17 mouse cellular contexts compared by ENCODE assay signal in the genomic region with DNA sequence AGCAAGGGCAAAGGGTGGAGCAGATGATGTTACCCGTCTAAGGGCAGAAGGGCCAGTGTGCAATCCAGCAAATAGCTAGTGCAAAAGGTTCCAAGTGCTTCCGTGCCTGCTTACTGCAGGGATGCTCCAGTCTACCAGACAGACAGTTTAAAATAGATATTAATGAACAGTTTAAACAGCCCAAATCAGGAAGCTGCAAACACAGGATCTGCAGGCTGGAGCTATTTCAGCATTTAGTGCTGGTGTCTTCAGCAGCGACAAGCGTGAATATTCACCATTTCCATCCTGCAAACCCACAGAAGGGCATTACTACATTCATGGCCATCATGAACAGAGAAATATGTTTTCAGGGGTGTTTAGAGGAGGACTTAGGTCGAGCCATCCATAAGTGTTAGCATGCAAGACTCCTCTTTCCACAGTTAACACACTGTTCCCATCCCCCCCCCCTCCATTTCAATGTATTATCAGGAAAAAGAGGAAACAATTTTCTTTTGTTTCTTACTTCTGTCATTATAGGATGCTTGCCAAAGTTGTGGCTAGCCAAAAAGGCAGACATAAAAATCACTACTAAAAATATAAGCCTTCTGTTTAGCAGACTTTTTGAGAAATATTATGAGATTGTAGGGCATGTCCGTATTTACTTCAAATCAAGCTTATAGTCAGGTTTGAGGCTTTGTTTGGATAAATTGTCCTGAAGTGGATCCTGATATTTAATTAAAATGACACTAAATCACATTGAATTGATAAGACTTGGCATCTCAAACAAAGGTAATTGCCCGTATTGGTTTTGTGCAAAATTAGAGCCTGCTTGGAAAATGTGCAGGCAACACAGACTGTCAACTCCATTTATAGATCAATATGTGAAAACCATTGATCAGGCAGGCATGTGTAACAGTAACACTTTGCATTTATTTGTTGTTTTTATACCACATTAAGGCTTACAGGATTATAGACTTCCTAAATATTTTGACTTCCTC. TPM values are rescaled to one million over a fixed set of nuclear protein-coding genes. Genes with fewer than 3 reads are reported as not detected.
DNase-seq lines count a peak whose midpoint lies in the region; ATAC-seq lines count a peak whose summit lies in the region.
"Had no signal": no experiment of that assay in that cellular context is flagged by ENCODE, and none has a peak within 500 bp of the region (broad histone marks: within the 10 kb centered on the region; RNA-seq: fewer than 3 reads in every experiment).

No protein-coding gene starts in this region.

- DNase-seq in heart, adult 8-10 months (ENCODE audit: low spot score): peak; percentile 4
- peak; percentile 30 for DNase-seq in MN1 (ENCODE audit: low spot score)
- DNase-seq in brain, adult 2 months (ENCODE audit: low read depth, low spot score): peak; percentile 60
- DNase-seq in midbrain, embryonic 14.5 days: no peak
- DNase-seq: adrenal gland, adult 2 months; cerebellum, adult 2 months; gastrocnemius, postnatal 36 days; heart, postnatal 4 days; kidney, adult 11 months; right cerebral cortex, postnatal 14 days had no signal

- H3K36me3 ChIP-seq in heart, embryonic 12.5 days: no peaks in the 10 kb centered on the region
- H3K36me3 ChIP-seq in midbrain, embryonic 14.5 days (ENCODE audit: control insufficient read depth, insufficient read depth, low read length): no peaks in the 10 kb centered on the region
- H3K36me3 ChIP-seq: G1E had no signal

- no peak overlapping the region for H3K4me3 ChIP-seq in heart, embryonic 12.5 days
- H3K4me3 ChIP-seq in midbrain, embryonic 14.5 days (replicated peaks; ENCODE audit: low read depth, low read length): no peak overlapping the region
- H3K4me3 ChIP-seq: megakaryocyte, embryonic 14.5 days had no signal

- H3K9ac ChIP-seq in heart, embryonic 12.5 days: no peak overlapping the region
- H3K9ac ChIP-seq in midbrain, embryonic 14.5 days (replicated peaks; ENCODE audit: low read length): no peak overlapping the region

- no peak for ATAC-seq in heart, embryonic 12.5 days (ENCODE audit: insufficient number of reproducible peaks, low FRiP score)
- ATAC-seq in megakaryocyte progenitor cell, adult 5-6 weeks (replicated peaks; ENCODE audit: poor library complexity): peak; percentile 38
- no peak for ATAC-seq in erythroblast, adult 5-6 weeks (replicated peaks; ENCODE audit: low FRiP score, poor library complexity, severe bottlenecking)
- ATAC-seq in midbrain, embryonic 14.5 days (ENCODE audit: low FRiP score, low TSS enrichment): no peak
- ATAC-seq: hindbrain, postnatal 0 days had no signal

- no peaks in the 10 kb centered on the region for H3K27me3 ChIP-seq in heart, embryonic 12.5 days (replicated peaks)
- no peaks in the 10 kb centered on the region for H3K27me3 ChIP-seq in midbrain, embryonic 14.5 days (ENCODE audit: control insufficient read depth, insufficient read depth, low read length)
- H3K27me3 ChIP-seq: megakaryocyte, embryonic 14.5 days had no signal

- no peak overlapping the region for H3K27ac ChIP-seq in heart, embryonic 12.5 days (ENCODE audit: poor library complexity, severe bottlenecking)
- no peak overlapping the region for H3K27ac ChIP-seq in midbrain, embryonic 14.5 days (replicated peaks; ENCODE audit: low read depth, low read length)
- H3K27ac ChIP-seq: hindbrain, postnatal 0 days; kidney, postnatal 0 days had no signal

- no peak overlapping the region for H3K4me2 ChIP-seq in heart, embryonic 12.5 days
- no peak overlapping the region for H3K4me2 ChIP-seq in midbrain, embryonic 14.5 days (ENCODE audit: low read length)

- no peaks in the 10 kb centered on the region for H3K4me1 ChIP-seq in heart, embryonic 12.5 days (replicated peaks)
- 0 out of 2 replicates have a peak, but pooled peaks cover 6% of the 10 kb centered on the region for H3K4me1 ChIP-seq in midbrain, embryonic 14.5 days (ENCODE audit: control insufficient read depth, insufficient read depth, low read length)

- 68% methylated on average over 7 of the region's 7 CpGs for WGBS in heart, embryonic 12.5 days
- WGBS in midbrain, embryonic 14.5 days: 68% methylated on average over 7 of the region's 7 CpGs

- H3K9me3 ChIP-seq in heart, embryonic 12.5 days (replicated peaks): no peaks in the 10 kb centered on the region
- H3K9me3 ChIP-seq in midbrain, embryonic 14.5 days (ENCODE audit: control insufficient read depth, low read length): no peaks in the 10 kb centered on the region
- H3K9me3 ChIP-seq: G1E; megakaryocyte, embryonic 14.5 days had no signal

RNA-seq across cellular contexts. Expression of a gene that starts 35.4 kb away (rescaled TPM):
- 1 to 10 TPM in 2 of 4 experiments, under 1 TPM in 2; 0.41 to 1.1 (median 0.89) TPM for total RNA-seq in heart, adult 8-10 months (2022)
- polyA plus RNA-seq in heart, embryonic 12.5 days (2016; fragmentation: Nextera tagmentation; extraction: Ambion mirVana): 0.38 and 0.64 TPM in 2 replicates
- total RNA-seq in megakaryocyte progenitor cell, adult 5-6 weeks (2015): 120 and 124 TPM in 2 replicates
- 111 and 122 TPM in 2 replicates for total RNA-seq in megakaryocyte progenitor cell, adult 5-6 weeks (2017)
- total RNA-seq in erythroblast, adult 5-6 weeks (2015; ENCODE audit: low replicate concordance): 25.3 and 32.5 TPM in 2 replicates
- total RNA-seq in erythroblast, adult 5-6 weeks (2017; ENCODE audit: low replicate concordance): 17.0 and 41.4 TPM in 2 replicates
- 1.8 and 1.9 TPM in 2 replicates for polyA plus RNA-seq in midbrain, embryonic 14.5 days (2014; fragmentation: Nextera tagmentation; extraction: Ambion mirVana)

Comparison
In these comparisons a context has a peak if more than half of its experiments do, and no peak if none do; other contexts are left out.
1. RNA of a gene that starts 35.4 kb away (total RNA-seq): 111 to 124 TPM in megakaryocyte progenitor cell, adult 5-6 weeks and 17.0 to 41.4 TPM in erythroblast, adult 5-6 weeks; 0.41 to 1.1 TPM in heart, adult 8-10 months; every median in the first group is over 4 times any median in the second.